Mouse (Mus musculus): ENCODE measurements around the gene Dhh.

The Dhh gene

DNA sequence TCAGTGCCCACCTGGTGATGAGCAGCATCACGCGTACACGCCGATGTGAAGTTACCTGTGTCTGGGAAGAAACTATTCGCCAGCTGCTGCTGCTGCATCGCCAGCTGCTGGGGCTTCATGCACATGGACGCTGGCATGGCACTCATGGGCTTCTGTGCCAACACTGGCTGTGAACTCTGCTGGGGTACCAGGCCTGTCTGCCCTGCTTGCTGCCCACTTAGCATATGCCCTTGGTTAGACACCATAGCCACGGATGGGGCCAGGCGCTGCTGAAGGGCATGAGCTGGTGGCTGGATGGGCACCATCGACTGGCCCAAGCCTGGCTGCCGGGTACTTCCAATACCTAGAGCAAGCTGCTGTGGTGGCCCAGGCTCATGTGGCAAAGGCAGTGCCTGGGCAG, 49.2 kb downstream of the Dhh start:
- DNase-seq: no peak

GRCm38 (mm10) chr15:98846140-98846539, 52.2 kb downstream of the Dhh start:
- no peak for DNase-seq

- DNase-seq: no peak
Measured at GRCm38 (mm10) chr15:98845149-98845548, 53.2 kb downstream of the Dhh start.

GRCm38 (mm10) chr15:98843595-98844223, 54.6 kb downstream of the Dhh start:
- no peak for DNase-seq

Data from layer of hippocampus, adult 9-11 months (tissue).